Mouse (Mus musculus) spleen, adult 2 months (tissue): ENCODE measurements around the gene Vps50.

Experiments
- CTCF ChIP-seq: fragments of 200-500 bp; IDR thresholded peaks from 2 replicates; pipeline ENCODE4 v1.5.1; 2011; ENCODE audit warnings: mild to moderate bottlenecking, inconsistent platforms; ENCODE audit not compliant: insufficient read depth, insufficient read length, insufficient replicate concordance; ENCODE audit errors: extremely low read depth
- POLR2A ChIP-seq: fragments of 200-500 bp; IDR thresholded peaks from 2 replicates; pipeline ENCODE4 v1.6.1; 2011; ENCODE audit warnings: low read depth, low read length, inconsistent platforms

DNA sequence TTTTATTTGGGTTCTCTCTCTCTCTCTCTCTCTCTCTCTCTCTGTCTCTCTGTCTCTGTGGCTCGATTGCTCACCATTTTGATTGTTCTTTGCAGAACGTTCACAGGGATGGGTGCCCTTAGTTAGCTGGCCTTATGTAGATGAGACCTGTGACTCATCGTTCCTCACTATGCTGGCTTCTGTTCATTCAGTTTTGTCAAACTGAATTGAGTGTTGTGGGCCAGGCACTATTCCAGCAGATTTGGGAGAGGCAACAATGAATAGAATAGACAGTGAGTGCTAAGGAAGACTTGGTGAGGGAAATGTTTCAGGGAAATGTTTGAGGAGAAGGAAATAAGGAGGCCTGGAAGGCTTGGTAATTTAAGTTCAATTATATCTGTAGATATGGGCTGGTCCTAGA lies 2.1 kb downstream of the Vps50 start:
- TF ChIP-seq CTCF (no peak), POLR2A (no peak)
